Mouse (Mus musculus): ENCODE results near the gene Tspan2.

The Tspan2 gene

DNA sequence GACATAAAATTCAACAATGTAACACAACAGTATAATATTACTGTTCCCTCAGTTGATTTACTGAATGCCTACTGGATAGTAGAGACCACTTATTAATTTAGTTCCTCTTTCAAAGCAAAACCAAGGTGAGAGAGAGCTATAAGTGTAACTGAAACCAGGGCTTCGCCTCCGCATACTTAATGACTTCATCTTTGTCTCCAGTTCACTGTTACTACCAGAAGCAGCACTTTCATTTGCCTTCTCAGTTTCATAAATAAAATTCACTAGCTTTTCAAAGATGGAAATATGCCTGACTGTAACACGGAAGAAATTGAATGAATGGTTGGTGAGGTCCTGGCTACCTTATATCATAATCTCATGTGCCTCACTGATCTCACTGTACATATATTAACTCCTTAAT is 1.3 kb upstream of the Tspan2 start:
- in situ Hi-C loops (cut with MboI, MseI), result loop anchor here (10.0 to 25.0 kb wide), 2 partner anchors 652 to 1721 kb away; no protein-coding TSS in a partner anchor

DNA sequence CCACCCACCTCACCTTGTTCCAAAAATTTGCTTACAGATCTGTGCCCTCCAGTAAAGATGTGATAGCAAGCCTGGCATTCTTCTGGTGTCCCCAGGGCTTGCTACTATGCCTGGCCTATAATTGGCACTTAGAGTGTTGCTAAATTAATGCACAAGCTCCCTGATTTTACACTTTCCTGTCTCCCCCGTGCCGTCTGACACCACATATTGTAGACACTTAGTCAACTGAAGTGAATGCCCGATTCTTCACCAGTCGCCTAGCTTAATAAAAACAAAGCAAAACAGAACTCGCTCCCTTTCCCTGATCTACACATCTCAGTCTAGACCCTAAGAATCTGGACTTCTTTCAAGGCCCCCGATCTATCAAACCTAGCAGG is 405 bp upstream of the Tspan2 start:
- in situ Hi-C loops (cut with MboI, MseI), result loop anchor here (10.0 to 25.0 kb wide), 2 partner anchors 651 to 1722 kb away; no protein-coding TSS in a partner anchor

DNA sequence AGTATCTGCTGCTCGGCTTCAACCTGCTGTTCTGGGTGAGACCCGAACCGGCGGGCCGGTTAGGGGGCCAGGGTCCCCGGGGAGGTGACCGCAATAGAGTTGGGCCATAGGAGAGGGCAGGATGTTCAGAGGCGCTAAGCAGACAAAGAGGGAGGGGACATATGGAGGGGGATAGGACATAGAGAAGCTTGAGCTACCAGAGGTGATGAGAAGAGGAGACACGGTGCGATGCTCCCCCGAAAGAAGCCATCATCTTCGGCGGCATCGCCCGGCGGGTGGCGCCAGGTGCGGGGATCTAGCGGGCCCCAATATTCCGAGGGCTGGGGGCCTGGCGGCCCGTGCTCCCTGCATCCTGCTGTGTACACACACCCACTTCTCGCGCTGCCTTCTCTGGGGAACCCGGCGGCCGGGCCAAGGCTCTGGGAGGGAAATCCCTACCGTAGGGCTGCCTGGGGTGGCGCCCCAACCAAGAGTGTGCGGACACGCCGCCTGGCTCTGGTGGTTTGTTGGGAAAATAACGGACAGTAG is 766 bp downstream of the Tspan2 start:
- in situ Hi-C loops (cut with MboI, MseI), result loop anchor here (10.0 to 25.0 kb wide), 2 partner anchors 650 to 1723 kb away; no protein-coding TSS in a partner anchor

DNA sequence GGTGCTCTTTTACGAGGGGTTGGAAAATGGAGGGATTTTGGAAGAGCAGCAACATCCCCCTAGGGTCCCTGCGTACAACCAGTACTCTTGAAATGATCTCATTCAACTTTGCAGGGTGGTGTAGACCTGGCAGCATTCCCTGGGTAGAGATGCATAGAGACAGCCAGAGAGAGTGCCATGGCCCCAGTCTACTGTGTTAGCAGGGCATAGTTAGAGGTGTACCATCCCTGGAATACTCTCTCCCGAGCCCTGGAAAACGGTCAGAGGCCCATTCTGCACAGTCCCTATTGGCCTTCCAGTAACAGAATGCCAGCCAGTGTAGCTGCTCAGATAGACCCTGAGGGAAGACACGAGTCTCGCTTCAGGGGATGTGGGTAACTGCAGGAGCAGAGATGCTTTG is 1.3 kb downstream of the Tspan2 start:
- in situ Hi-C loops (cut with MboI, MseI), result loop anchor here (10.0 to 25.0 kb wide), 2 partner anchors 649 to 1723 kb away; no protein-coding TSS in a partner anchor

DNA sequence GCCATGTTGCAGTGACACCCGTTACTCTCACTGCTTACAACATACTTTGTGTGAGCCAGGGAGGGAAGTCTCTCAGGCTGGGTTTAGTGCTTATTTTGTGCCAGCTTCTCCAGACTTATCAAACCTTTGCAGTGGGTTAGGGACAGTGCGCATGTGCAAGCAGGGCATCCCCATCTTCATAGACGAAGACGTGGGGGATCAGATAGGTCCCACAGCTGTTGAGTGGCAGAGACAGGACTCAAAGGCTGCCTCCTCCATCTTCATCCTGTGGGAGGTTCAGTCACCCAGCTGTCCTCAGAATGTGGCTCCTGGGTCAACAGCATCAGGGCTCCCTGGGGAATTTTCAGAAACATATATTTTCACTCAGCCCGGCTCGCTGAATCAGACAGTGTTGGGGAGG is 2.1 kb downstream of the Tspan2 start:
- in situ Hi-C loops (cut with MboI, MseI), result loop anchor here (10.0 to 25.0 kb wide), 2 partner anchors 648 to 1724 kb away; no protein-coding TSS in a partner anchor

GRCm38 (mm10) chr3:102737106-102737505 is 2.8 kb downstream of the Tspan2 start:
- in situ Hi-C loops (cut with MboI, MseI), result loop anchor here (10.0 to 25.0 kb wide), 2 partner anchors 648 to 1725 kb away; no protein-coding TSS in a partner anchor

DNA sequence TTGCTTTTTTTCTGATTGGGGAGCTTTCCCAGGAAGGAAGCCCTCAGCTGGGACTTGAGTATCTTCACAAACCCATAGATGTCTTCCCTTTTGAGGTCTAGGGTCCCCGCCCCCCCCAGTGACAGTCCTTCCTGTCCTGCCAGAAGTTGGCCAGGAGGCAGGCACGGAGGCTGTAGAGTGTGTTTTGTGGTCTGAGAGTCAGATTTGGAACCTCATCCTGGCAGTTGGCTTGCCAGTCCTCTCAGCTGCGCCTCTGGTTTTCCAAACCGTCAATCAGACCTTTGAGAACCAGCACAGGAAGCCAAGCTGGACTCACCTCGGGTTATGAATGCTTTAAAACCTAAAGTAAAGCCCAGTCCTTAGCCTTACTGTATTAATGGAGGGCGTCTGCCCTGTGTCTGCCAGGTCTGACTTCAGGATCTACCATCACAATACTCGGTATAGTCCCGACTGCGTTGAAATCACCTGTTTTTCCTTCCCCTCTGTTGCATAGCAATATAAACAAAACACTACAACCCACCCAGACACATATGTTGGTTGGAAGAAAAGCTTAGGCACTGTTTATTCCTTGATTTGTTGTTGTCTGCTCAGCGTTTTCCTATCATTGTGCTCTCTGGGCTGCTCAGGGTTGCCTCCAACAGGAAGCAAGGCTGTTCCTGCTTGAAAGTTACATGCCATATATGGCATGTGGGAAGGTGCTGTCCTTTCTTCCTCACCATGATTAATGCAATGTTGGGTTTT is 4.0 kb downstream of the Tspan2 start:
- in situ Hi-C loops (cut with MboI, MseI), result loop anchor here (10.0 to 25.0 kb wide), 2 partner anchors 646 to 1726 kb away; no protein-coding TSS in a partner anchor

GRCm38 (mm10) chr3:102738926-102739325 is 4.6 kb downstream of the Tspan2 start:
- in situ Hi-C loops (cut with MboI, MseI), result loop anchor here (10.0 to 25.0 kb wide), 2 partner anchors 646 to 1727 kb away; no protein-coding TSS in a partner anchor

- in situ Hi-C loops (cut with MboI, MseI), result loop anchor here (25.0 kb wide), 1 partner anchor 1730 kb away; no protein-coding TSS in a partner anchor
Observed at GRCm38 (mm10) chr3:102742725-102743124, 8.4 kb downstream of the Tspan2 start.

- in situ Hi-C loops (cut with MboI, MseI), result loop anchor here (25.0 kb wide), 1 partner anchor 1731 kb away; no protein-coding TSS in a partner anchor
Observed at GRCm38 (mm10) chr3:102743202-102743601, 8.9 kb downstream of the Tspan2 start.

DNA sequence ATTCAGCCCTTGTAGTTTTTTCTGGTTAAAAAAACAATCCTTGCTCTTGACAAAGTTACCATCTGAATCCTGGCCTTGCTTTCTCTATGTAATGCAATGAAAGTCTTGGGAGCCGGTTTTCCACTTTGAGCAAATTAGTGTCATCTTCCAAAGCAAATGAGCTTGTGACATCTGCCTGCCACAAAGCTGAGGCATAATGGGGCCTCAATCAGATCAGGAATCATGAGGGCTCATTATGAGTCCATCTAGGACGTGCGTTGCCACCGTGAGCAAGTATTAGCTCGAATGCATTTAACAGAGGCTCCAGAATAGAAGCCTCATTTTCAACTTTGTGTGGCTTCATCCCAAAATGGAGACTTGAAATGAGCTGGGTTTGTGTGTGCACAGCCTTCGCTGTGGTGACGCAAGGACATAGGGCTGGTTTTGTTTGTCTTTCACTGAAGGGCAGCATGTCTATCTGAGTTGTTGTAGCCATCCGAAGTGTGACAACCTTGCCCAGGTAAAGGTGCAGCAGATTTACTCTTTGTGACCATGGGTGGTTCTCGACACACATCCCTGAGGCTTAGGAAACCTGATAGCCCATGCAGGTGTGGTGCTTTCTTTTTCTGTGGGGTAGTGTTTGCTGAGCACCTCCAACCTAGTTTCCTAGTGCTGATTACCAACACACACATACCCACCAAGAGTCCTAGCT is 9.6 kb downstream of the Tspan2 start:
- in situ Hi-C loops (cut with MboI, MseI), result loop anchor here (25.0 kb wide), 1 partner anchor 1732 kb away; no protein-coding TSS in a partner anchor

- in situ Hi-C loops (cut with MboI, MseI), result loop anchor here (25.0 kb wide), 1 partner anchor 1732 kb away; no protein-coding TSS in a partner anchor
Observed at GRCm38 (mm10) chr3:102744657-102745056, 10.3 kb downstream of the Tspan2 start.

DNA sequence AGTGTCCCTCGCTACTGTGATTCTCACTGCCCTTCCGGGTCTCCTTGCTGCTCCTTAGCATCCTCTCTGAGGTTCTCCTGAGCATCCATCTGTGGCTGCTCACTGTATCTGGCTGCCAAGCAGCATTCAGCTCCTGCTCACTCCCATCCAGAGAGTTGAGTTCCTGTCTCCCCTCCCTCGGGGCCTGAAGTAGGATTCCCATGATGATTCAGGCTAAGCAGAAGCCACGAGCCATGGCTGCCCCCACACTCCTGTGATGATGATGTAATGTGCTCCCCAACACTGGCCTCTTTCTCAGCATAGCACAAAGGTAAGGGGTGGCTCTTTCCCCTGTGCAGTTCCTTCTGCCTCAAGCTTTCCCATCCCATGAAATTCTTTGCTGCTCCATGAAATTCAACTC is 11.8 kb downstream of the Tspan2 start:
- in situ Hi-C loops (cut with MboI, MseI), result loop anchor here (25.0 kb wide), 1 partner anchor 1734 kb away; no protein-coding TSS in a partner anchor

DNA sequence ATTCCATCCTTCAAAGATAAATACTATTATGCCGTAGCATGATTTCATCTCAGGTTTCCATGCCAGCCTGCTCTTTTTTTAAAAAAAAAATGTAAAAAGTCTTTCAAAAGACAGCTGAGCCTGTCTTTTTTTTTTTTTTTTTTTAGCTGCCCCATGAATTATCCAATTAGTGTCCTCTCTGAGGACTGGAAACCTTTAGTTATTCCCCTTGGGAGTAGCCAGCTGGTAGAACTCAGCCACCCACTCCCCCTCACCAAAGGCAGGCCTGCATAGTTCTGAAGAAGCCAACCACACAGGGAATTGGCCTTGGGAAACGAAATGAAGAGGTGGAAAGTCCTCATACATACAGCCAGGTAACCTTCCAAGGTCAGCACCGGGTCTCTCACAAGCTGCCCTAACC is 13.7 kb downstream of the Tspan2 start:
- in situ Hi-C loops (cut with MboI, MseI), result loop anchor here (25.0 kb wide), 1 partner anchor 1736 kb away; no protein-coding TSS in a partner anchor

- in situ Hi-C loops (cut with MboI, MseI), result loop anchor here (25.0 kb wide), 1 partner anchor 1736 kb away; no protein-coding TSS in a partner anchor
Observed at GRCm38 (mm10) chr3:102748686-102749085, 14.4 kb downstream of the Tspan2 start.

- in situ Hi-C loops (cut with MboI, MseI), result no loop called here
Observed at GRCm38 (mm10) chr3:102751136-102751535, 16.8 kb downstream of the Tspan2 start.

DNA sequence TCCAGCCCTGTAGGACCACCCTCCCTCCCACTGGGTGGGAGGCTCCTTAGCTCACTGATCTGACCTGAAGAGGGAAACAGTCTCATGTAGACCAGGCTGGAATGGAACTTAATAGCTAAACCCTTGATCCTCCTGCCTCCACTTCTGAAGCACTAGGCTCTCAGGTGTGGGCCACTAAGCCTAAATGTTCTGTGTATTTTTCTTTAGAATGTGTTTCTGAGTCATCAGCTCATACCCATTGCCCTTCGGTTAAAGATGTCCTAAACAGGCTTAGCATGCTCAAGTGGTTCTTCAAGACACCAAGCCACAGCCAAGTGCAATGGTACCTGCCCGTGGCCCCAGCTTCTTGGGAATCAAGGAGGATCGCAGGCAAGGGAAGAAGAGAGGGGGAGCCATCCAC is 17.2 kb downstream of the Tspan2 start:
- in situ Hi-C loops (cut with MboI, MseI), result no loop called here

DNA sequence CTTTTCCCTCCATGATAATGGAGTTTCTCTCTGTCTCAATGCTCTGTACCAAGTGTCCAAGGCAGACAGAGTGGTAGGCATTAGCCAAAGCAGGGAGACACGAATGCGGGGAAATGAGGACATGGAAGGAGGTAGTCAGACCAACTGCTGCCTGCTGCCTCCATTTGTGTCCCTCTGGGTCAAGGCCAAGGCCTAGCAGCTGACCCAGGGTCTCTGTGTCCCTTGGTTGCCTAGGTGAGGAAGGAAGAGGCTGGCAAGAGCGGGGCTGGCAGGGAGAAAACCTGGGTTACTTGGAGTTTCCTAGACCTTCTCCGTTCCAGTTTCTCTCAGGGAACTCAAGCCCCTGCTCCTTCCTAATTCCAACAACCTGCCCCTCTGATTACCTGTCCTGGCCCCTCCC is 17.7 kb downstream of the Tspan2 start:
- in situ Hi-C loops (cut with MboI, MseI), result no loop called here

- in situ Hi-C loops (cut with MboI, MseI), result no loop called here
Observed at GRCm38 (mm10) chr3:102752457-102752856, 18.1 kb downstream of the Tspan2 start.

DNA sequence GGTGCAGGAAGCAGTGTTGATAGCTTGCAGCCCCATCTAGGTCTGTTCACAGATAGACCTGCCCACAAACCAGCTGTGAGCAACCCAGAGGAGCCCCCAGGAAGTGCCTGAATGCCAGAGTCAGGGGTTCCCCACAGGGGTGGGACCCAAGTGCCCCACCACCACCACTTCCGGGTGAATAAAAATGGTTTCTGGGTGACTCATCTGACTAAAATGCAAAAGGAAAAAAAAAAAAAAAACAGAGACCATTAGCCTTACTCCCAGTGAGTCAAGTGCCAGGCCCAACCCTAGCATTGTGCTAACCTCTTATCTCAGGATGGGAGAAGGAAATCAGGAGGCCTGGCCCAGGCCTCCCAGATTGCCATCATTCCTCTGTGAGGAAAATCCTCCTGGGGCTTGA is 21.5 kb downstream of the Tspan2 start:
- in situ Hi-C loops (cut with MboI, MseI), result no loop called here

GRCm38 (mm10) chr3:102757019-102757418 is 22.7 kb downstream of the Tspan2 start:
- in situ Hi-C loops (cut with MboI, MseI), result no loop called here

DNA sequence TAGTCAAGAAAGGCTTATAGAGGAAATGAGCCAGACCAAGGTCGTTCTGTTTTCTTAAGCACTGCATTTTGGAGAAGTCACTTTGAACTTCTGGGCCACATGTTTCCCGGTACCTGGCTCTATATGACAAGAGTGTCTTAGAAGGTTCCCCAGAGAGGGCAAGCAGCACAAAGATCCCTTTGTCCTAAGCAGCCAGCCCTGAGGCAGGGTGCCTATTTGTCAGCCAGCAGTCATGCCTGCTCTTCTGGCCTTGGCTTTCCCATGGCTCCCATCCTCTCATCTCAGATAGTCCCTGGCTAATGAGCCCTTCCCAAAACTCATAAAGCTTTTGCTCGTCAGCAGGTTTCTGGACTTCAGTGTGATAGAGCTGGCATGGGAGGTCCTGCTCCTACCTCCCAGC is 25.9 kb downstream of the Tspan2 start:
- in situ Hi-C loops (cut with MboI, MseI), result no loop called here
